Mouse (Mus musculus): ENCODE data around the gene Olfr310. TPM values are rescaled to one million over a fixed set of nuclear protein-coding genes. Genes with fewer than 3 reads are reported as not detected.

Olfr310 gene
- total and polyA plus RNA-seq, 3 experiments, result not detected

GRCm38 (mm10) chr7:86246208-86246607, 30.8 kb downstream of the Olfr310 start, which contains the start of gene Vmn2r76:
TSS of gene Vmn2r76 (minus strand) at chr7:86246308.
- H3K27ac ChIP-seq (ENCODE audit: control insufficient read depth, low read depth, low read length), result no peak within 1 kb of the TSS
- DNase-seq (ENCODE audit: low read depth, low spot score), result no peak
- H3K79me2 ChIP-seq (ENCODE audit: control insufficient read depth, insufficient read depth, low read length, poor library complexity), result no peaks in the 10 kb centered on the region
- H3K9me3 ChIP-seq (replicated peaks; ENCODE audit: insufficient read depth, low read length), result no peaks in the 10 kb centered on the region
- TF ChIP-seq USF1 (IDR thresholded peaks at IDR 0.05; ENCODE audit: low read depth, low read length), result no peak
- TF ChIP-seq RCOR1 (IDR thresholded peaks at IDR 0.05; ENCODE audit: low read depth, low read length), result no peak
- TF ChIP-seq HCFC1 (IDR thresholded peaks at IDR 0.05; ENCODE audit: low read depth, low read length), result no peak
- TF ChIP-seq MXI1 (IDR thresholded peaks at IDR 0.05; ENCODE audit: low read depth, low read length), result no peak
- TF ChIP-seq EP300 (IDR thresholded peaks at IDR 0.05; ENCODE audit: low read depth in 1 of 2, low read length in 2 of 2), result no peak
- no peak for TF ChIP-seq MYB (IDR thresholded peaks at IDR 0.05; ENCODE audit: low read depth, low read length)
- TF ChIP-seq TBP (IDR thresholded peaks at IDR 0.05; ENCODE audit: low read depth, low read length), result no peak
- TF ChIP-seq ZMIZ1 (IDR thresholded peaks at IDR 0.05; ENCODE audit: low read depth, low read length), result no peak
- TF ChIP-seq POLR2AphosphoS5 (IDR thresholded peaks at IDR 0.05; ENCODE audit: borderline replicate concordance, low read depth, low read length), result no peak
- TF ChIP-seq TCF12 (IDR thresholded peaks at IDR 0.05; ENCODE audit: low read depth, low read length), result no peak
- TF ChIP-seq MAZ (IDR thresholded peaks at IDR 0.05; ENCODE audit: low read depth, low read length), result no peak
- no peak for TF ChIP-seq POLR2A (IDR thresholded peaks at IDR 0.05; ENCODE audit: control insufficient read depth in 1 of 2, insufficient read depth in 1 of 2, low read depth in 1 of 2, low read length in 2 of 2, poor library complexity in 1 of 2)
- no peak within 1 kb of the TSS for H3K9ac ChIP-seq (ENCODE audit: control insufficient read depth, low read depth, low read length, poor library complexity, severe bottlenecking)
- no peak within 1 kb of the TSS for H3K4me3 ChIP-seq (ENCODE audit: control insufficient read depth in 1 of 2, insufficient read depth in 1 of 2, low read depth in 2 of 2, low read length in 2 of 2)
- no peaks in the 10 kb centered on the region for H3K27me3 ChIP-seq (ENCODE audit: control insufficient read depth in 1 of 2, insufficient read depth in 2 of 2, low read length in 2 of 2)
- H3K4me1 ChIP-seq (ENCODE audit: control insufficient read depth in 1 of 2, insufficient read depth in 2 of 2, low read length in 2 of 2), result no peaks in the 10 kb centered on the region
- H3K36me3 ChIP-seq (ENCODE audit: control insufficient read depth in 1 of 2, insufficient read depth in 2 of 2, low read length in 2 of 2), result no peaks in the 10 kb centered on the region

Other genes starting within 250 kb of the Olfr310 start
- not detected in 2 replicates for gene Vmn2r75, start 105.4 kb downstream of the Olfr310 start, total RNA-seq (2012; rRNA removed)
- gene Vmn2r75, start 105.4 kb downstream of the Olfr310 start, polyA plus RNA-seq (2012; ENCODE audit: insufficient read depth in 1 of 2, insufficient read length in 2 of 2, low read depth in 1 of 2, low replicate concordance in 2 of 2, missing spikeins in 1 of 2), result not detected
- not detected in 2 replicates for gene Vmn2r76, start 30.9 kb downstream of the Olfr310 start, total RNA-seq (2012; rRNA removed)
- not detected for gene Vmn2r76, start 30.9 kb downstream of the Olfr310 start, polyA plus RNA-seq (2012; ENCODE audit: insufficient read depth in 1 of 2, insufficient read length in 2 of 2, low read depth in 1 of 2, low replicate concordance in 2 of 2, missing spikeins in 1 of 2)
- not detected in 2 replicates for gene Olfr309, start 36.5 kb upstream of the Olfr310 start, total RNA-seq (2012; rRNA removed)
- gene Olfr309, start 36.5 kb upstream of the Olfr310 start, polyA plus RNA-seq (2012; ENCODE audit: insufficient read depth in 1 of 2, insufficient read length in 2 of 2, low read depth in 1 of 2, low replicate concordance in 2 of 2, missing spikeins in 1 of 2), result not detected
- gene Olfr308, start 48.5 kb upstream of the Olfr310 start, total RNA-seq (2012; rRNA removed), result not detected in 2 replicates
- not detected for gene Olfr308, start 48.5 kb upstream of the Olfr310 start, polyA plus RNA-seq (2012; ENCODE audit: insufficient read depth in 1 of 2, insufficient read length in 2 of 2, low read depth in 1 of 2, low replicate concordance in 2 of 2, missing spikeins in 1 of 2)
- not detected in 2 replicates for gene Olfr307, start 60.4 kb upstream of the Olfr310 start, total RNA-seq (2012; rRNA removed)
- gene Olfr307, start 60.4 kb upstream of the Olfr310 start, polyA plus RNA-seq (2012; ENCODE audit: insufficient read depth in 1 of 2, insufficient read length in 2 of 2, low read depth in 1 of 2, low replicate concordance in 2 of 2, missing spikeins in 1 of 2), result not detected
- gene Olfr305, start 89.8 kb upstream of the Olfr310 start, total RNA-seq (2012; rRNA removed), result not detected in 2 replicates
- not detected for gene Olfr305, start 89.8 kb upstream of the Olfr310 start, polyA plus RNA-seq (2012; ENCODE audit: insufficient read depth in 1 of 2, insufficient read length in 2 of 2, low read depth in 1 of 2, low replicate concordance in 2 of 2, missing spikeins in 1 of 2)
- gene Olfr304, start 109.5 kb upstream of the Olfr310 start, total RNA-seq (2012; rRNA removed), result not detected in 2 replicates
- not detected for gene Olfr304, start 109.5 kb upstream of the Olfr310 start, polyA plus RNA-seq (2012; ENCODE audit: insufficient read depth in 1 of 2, insufficient read length in 2 of 2, low read depth in 1 of 2, low replicate concordance in 2 of 2, missing spikeins in 1 of 2)
- gene Olfr303, start 120.6 kb upstream of the Olfr310 start, total RNA-seq (2012; rRNA removed), result not detected in 2 replicates
- gene Olfr303, start 120.6 kb upstream of the Olfr310 start, polyA plus RNA-seq (2012; ENCODE audit: insufficient read depth in 1 of 2, insufficient read length in 2 of 2, low read depth in 1 of 2, low replicate concordance in 2 of 2, missing spikeins in 1 of 2), result not detected
- not detected in 2 replicates for gene Olfr301, start 126.7 kb upstream of the Olfr310 start, total RNA-seq (2012; rRNA removed)
- not detected for gene Olfr301, start 126.7 kb upstream of the Olfr310 start, polyA plus RNA-seq (2012; ENCODE audit: insufficient read depth in 1 of 2, insufficient read length in 2 of 2, low read depth in 1 of 2, low replicate concordance in 2 of 2, missing spikeins in 1 of 2)
- not detected in 2 replicates for gene Olfr299, start 182.7 kb upstream of the Olfr310 start, total RNA-seq (2012; rRNA removed)
- gene Olfr299, start 182.7 kb upstream of the Olfr310 start, polyA plus RNA-seq (2012; ENCODE audit: insufficient read depth in 1 of 2, insufficient read length in 2 of 2, low read depth in 1 of 2, low replicate concordance in 2 of 2, missing spikeins in 1 of 2), result not detected
- not detected in 2 replicates for gene Olfr298, start 215.3 kb upstream of the Olfr310 start, total RNA-seq (2012; rRNA removed)
- not detected for gene Olfr298, start 215.3 kb upstream of the Olfr310 start, polyA plus RNA-seq (2012; ENCODE audit: insufficient read depth in 1 of 2, insufficient read length in 2 of 2, low read depth in 1 of 2, low replicate concordance in 2 of 2, missing spikeins in 1 of 2)
- not detected in 2 replicates for gene Olfr297, start 242.8 kb upstream of the Olfr310 start, total RNA-seq (2012; rRNA removed)
- not detected for gene Olfr297, start 242.8 kb upstream of the Olfr310 start, polyA plus RNA-seq (2012; ENCODE audit: insufficient read depth in 1 of 2, insufficient read length in 2 of 2, low read depth in 1 of 2, low replicate concordance in 2 of 2, missing spikeins in 1 of 2)